Mouse (Mus musculus) ES-E14 (cell line): ENCODE measurements around the gene Spsb1. TPM values are rescaled to one million over a fixed set of nuclear protein-coding genes. Genes with fewer than 3 reads are reported as not detected.

Experiments used
- DNase-seq: peaks from one replicate; pipeline ENCODE4 v3.0.0-alpha.2; 2013; ENCODE audit warnings: low read depth, low spot score
- H3K27ac ChIP-seq: 2 replicates; pipeline ENCODE4 v1.5.1; 2012; ENCODE audit warnings: low read depth, mild to moderate bottlenecking, low read length, moderate library complexity, mixed read lengths; ENCODE audit not compliant: poor library complexity, insufficient read depth, severe bottlenecking
- H3K36me3 ChIP-seq: 2 replicates; pipeline ENCODE4 v1.6.1; 2012; ENCODE audit warnings: mild to moderate bottlenecking, low read length, moderate library complexity, mixed read lengths; ENCODE audit not compliant: control insufficient read depth, poor library complexity, insufficient read depth, severe bottlenecking
- H3K4me1 ChIP-seq, 2 experiments: fragments of 150-350 bp in 1 of 2; sonication (generic) in 1 of 2; 2 replicates each; pipeline ENCODE4 v1.6.1; 2012; ENCODE audit warnings: low read length in 2 of 2, mild to moderate bottlenecking in 1 of 2, mixed read lengths in 1 of 2; ENCODE audit not compliant: control insufficient read depth in 2 of 2, insufficient read depth in 2 of 2, poor library complexity in 1 of 2
- H3K4me3 ChIP-seq, 2 experiments: fragments of 150-350 bp in 1 of 2; sonication (generic) in 1 of 2; 2 replicates each; pipeline ENCODE4 v1.5.1; 2012; ENCODE audit warnings: low read length in 2 of 2, low read depth in 1 of 2, mild to moderate bottlenecking in 1 of 2, mixed read lengths in 1 of 2; ENCODE audit not compliant: insufficient read depth in 1 of 2, poor library complexity in 1 of 2, severe bottlenecking in 1 of 2
- H3K9ac ChIP-seq: 2 replicates; pipeline ENCODE4 v1.6.1; 2012; ENCODE audit warnings: low read depth, mild to moderate bottlenecking, low read length, mixed read lengths; ENCODE audit not compliant: poor library complexity, insufficient read depth, severe bottlenecking
- H3K9me3 ChIP-seq: fragments of 150-350 bp; sonication (generic); 2 replicates; pipeline ENCODE4 v1.6.1; 2012; ENCODE audit warnings: low read depth, mild to moderate bottlenecking, low read length; ENCODE audit not compliant: control insufficient read depth, insufficient read depth
- CHD2 ChIP-seq: IDR thresholded peaks from 2 replicates; pipeline ENCODE4 v1.6.1; 2014; ENCODE audit warnings: mild to moderate bottlenecking, low read depth, low read length, inconsistent platforms
- HCFC1 ChIP-seq: IDR thresholded peaks from 2 replicates; pipeline ENCODE4 v1.6.1; 2012; ENCODE audit warnings: low read length, inconsistent platforms, borderline replicate concordance; ENCODE audit not compliant: insufficient read depth
- MAFK ChIP-seq: IDR thresholded peaks from 2 replicates; pipeline ENCODE4 v1.6.1; 2014; ENCODE audit warnings: mild to moderate bottlenecking, low read depth, low read length, inconsistent platforms; ENCODE audit not compliant: insufficient read depth
- ZC3H11A ChIP-seq: IDR thresholded peaks from 2 replicates; pipeline ENCODE4 v1.6.1; 2012; ENCODE audit warnings: low read depth, mild to moderate bottlenecking, inconsistent platforms, low read length, borderline replicate concordance
- ZNF384 ChIP-seq: IDR thresholded peaks from 2 replicates; pipeline ENCODE4 v1.6.1; 2012; ENCODE audit warnings: low read depth, low read length, inconsistent platforms
- in situ Hi-C, 2 experiments: fragments of 600-800 bp; cut with MboI; formaldehyde crosslinking; loops; one replicate each; pipeline ENCODE4 v1.15.1; 2025; ENCODE audit warnings: low sequenced_read_pairs in 2 of 2, inconsistent platforms in 1 of 2; ENCODE audit not compliant: unreplicated experiment in 2 of 2
- total RNA-seq: library from RNA; depleted of rRNA; stranded (reverse); fragments of 300-350 nt; gene quantifications from 2 replicates; pipeline ENCODE4 v1.2.3, GENCODE M21; 2012

Spsb1 gene
- total RNA-seq, 1 experiment = 12.0 TPM

- TF ChIP-seq MAFK (no peak), HCFC1 (no peak), ZNF384 (no peak), CHD2 (no peak), ZC3H11A (no peak)
- H3K9ac ChIP-seq = no peak overlapping the region
- H3K9me3 ChIP-seq = no peaks in the 10 kb centered on the region
- no peak overlapping the region for H3K4me3 ChIP-seq
- peaks cover 0 to 8% of the 10 kb centered on the region in 2 experiments; a peak in 1 of 4 replicates for H3K4me1 ChIP-seq
- no peak for DNase-seq
- H3K36me3 ChIP-seq = no peaks in the 10 kb centered on the region
- no peak overlapping the region for H3K27ac ChIP-seq
- in situ Hi-C loops = no loop called here
Observed at GRCm38 (mm10) chr4:149913709-149914370, 41.0 kb downstream of the Spsb1 start.

GRCm38 (mm10) chr4:149912451-149912850, 42.4 kb downstream of the Spsb1 start:
- Histone ChIP-seq H3K9ac (no peak overlapping the region), H3K4me1 (peaks cover 0 to 9% of the 10 kb centered on the region in 2 experiments; a peak in 1 of 4 replicates), H3K9me3 (no peaks in the 10 kb centered on the region), H3K4me3 (no peak overlapping the region), H3K36me3 (no peaks in the 10 kb centered on the region), H3K27ac (no peak overlapping the region)
- TF ChIP-seq CHD2 = no peak
- no peak for TF ChIP-seq ZNF384
- TF ChIP-seq ZC3H11A = no peak
- TF ChIP-seq HCFC1 = no peak
- no peak for TF ChIP-seq MAFK
- no peak for DNase-seq
- in situ Hi-C loops = no loop called here

GRCm38 (mm10) chr4:149910558-149910957, 44.3 kb downstream of the Spsb1 start:
- Histone ChIP-seq H3K4me1 (peaks cover 1 to 10% of the 10 kb centered on the region in 2 experiments; a peak in 1 of 4 replicates), H3K9ac (no peak overlapping the region), H3K36me3 (no peaks in the 10 kb centered on the region), H3K27ac (no peak overlapping the region), H3K4me3 (no peak overlapping the region), H3K9me3 (no peaks in the 10 kb centered on the region)
- TF ChIP-seq HCFC1 (no peak), MAFK (no peak), CHD2 (no peak), ZNF384 (no peak), ZC3H11A (no peak)
- no peak for DNase-seq
- in situ Hi-C loops = no loop called here

GRCm38 (mm10) chr4:149909551-149909950, 45.3 kb downstream of the Spsb1 start:
- in situ Hi-C loops = no loop called here
- TF ChIP-seq MAFK (no peak), CHD2 (no peak)
- H3K4me1 ChIP-seq = peaks cover 1 to 10% of the 10 kb centered on the region in 2 experiments; a peak in 1 of 4 replicates
- H3K27ac ChIP-seq = no peak overlapping the region
- H3K4me3 ChIP-seq = no peak overlapping the region
- DNase-seq = no peak
- no peaks in the 10 kb centered on the region for H3K9me3 ChIP-seq
- no peaks in the 10 kb centered on the region for H3K36me3 ChIP-seq
- no peak overlapping the region for H3K9ac ChIP-seq

GRCm38 (mm10) chr4:149908923-149909322, 45.9 kb downstream of the Spsb1 start:
- TF ChIP-seq ZC3H11A = no peak
- no peak for TF ChIP-seq HCFC1
- TF ChIP-seq MAFK = no peak
- TF ChIP-seq ZNF384 = no peak
- TF ChIP-seq CHD2 = no peak

More at GRCm38 (mm10) chr4:149908923-149909322, 45.9 kb downstream of the Spsb1 start:
- H3K27ac ChIP-seq = no peak overlapping the region
- H3K4me3 ChIP-seq = no peak overlapping the region
- no peaks in the 10 kb centered on the region for H3K36me3 ChIP-seq
- no peak for DNase-seq
- peaks cover 1 to 8% of the 10 kb centered on the region in 2 experiments; a peak in 1 of 4 replicates for H3K4me1 ChIP-seq
- no peaks in the 10 kb centered on the region for H3K9me3 ChIP-seq
- in situ Hi-C loops = no loop called here
- H3K9ac ChIP-seq = no peak overlapping the region
